Mouse (Mus musculus): ENCODE data around the gene Tmem213.

GRCm38 (mm10) chr6:38140402-38140801 is 31.3 kb downstream of the Tmem213 start:
- no peak for TF ChIP-seq CTCF (IDR thresholded peaks at IDR 0.05; ENCODE audit: borderline replicate concordance, insufficient read depth, low read length)
- TF ChIP-seq POLR2A (IDR thresholded peaks at IDR 0.05; ENCODE audit: low read depth, low read length), result no peak
